28 mouse cellular contexts compared by ENCODE assay signal in the genomic region with DNA sequence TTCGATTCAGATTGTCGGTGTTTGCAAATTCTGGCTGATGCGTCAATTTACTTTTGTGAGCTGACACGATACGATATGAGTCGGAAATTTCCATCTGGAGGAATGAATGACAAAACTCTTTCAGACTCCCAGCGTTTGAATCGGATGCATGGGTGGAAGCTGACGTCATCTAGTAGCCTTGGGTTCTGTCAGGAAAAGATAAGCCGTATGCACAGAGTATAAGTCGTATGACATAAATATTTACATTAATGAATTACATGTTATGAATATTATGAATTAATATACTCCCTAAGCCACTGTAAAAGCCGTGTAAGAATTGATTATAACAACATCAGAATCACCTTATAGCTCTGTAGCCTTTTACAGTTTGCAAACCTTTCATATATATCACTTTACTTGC. TPM values are rescaled to one million over a fixed set of nuclear protein-coding genes. Genes with fewer than 3 reads are reported as not detected.
DNase-seq lines count a peak whose midpoint lies in the region; ATAC-seq and TF ChIP-seq lines count a peak whose summit lies in the region.
"Had no signal": no experiment of that assay in that cellular context is flagged by ENCODE, and none has a peak within 500 bp of the region (broad histone marks: within the 10 kb centered on the region; RNA-seq: fewer than 3 reads in every experiment).

No protein-coding gene starts in this region.

- no peak overlapping the region for H3K4me2 ChIP-seq in midbrain, embryonic 11.5 days
- H3K4me2 ChIP-seq in midbrain, embryonic 15.5 days = no peak overlapping the region
- H3K4me2 ChIP-seq: forebrain, embryonic 12.5 days; hindbrain, embryonic 12.5 days; intestine, embryonic 15.5 days; limb, embryonic 15.5 days; stomach, embryonic 15.5 days had no signal

- H3K27ac ChIP-seq in layer of hippocampus, adult 2 months = peak overlapping the region; percentile 32; the same call in 1 of the 2 replicates
- H3K27ac ChIP-seq in midbrain, embryonic 11.5 days (ENCODE audit: low read depth, low read length) = no peak overlapping the region
- H3K27ac ChIP-seq in midbrain, embryonic 15.5 days = no peak overlapping the region
- H3K27ac ChIP-seq: forebrain, embryonic 12.5 days; heart, embryonic 10.5 days; hindbrain, embryonic 12.5 days; hindbrain, postnatal 0 days; intestine, embryonic 15.5 days; kidney, postnatal 0 days; limb, embryonic 10.5 days; limb, embryonic 15.5 days; stomach, embryonic 15.5 days had no signal

- TF ChIP-seq CTCF in layer of hippocampus, adult 2 months (conservative IDR thresholded peaks at IDR 0.05) = no peak

- no peaks in the 10 kb centered on the region for H3K9me3 ChIP-seq in midbrain, embryonic 11.5 days (ENCODE audit: control insufficient read depth, low read length)
- H3K9me3 ChIP-seq in midbrain, embryonic 15.5 days = no peaks in the 10 kb centered on the region
- H3K9me3 ChIP-seq: forebrain, embryonic 12.5 days; heart, embryonic 10.5 days; hindbrain, embryonic 12.5 days; intestine, embryonic 15.5 days; limb, embryonic 10.5 days; limb, embryonic 15.5 days; stomach, embryonic 15.5 days had no signal

- 92% methylated on average over 12 of the region's 12 CpGs for WGBS in midbrain, embryonic 11.5 days
- WGBS in midbrain, embryonic 15.5 days = 93% methylated on average over 12 of the region's 12 CpGs

- no peak overlapping the region for H3K9ac ChIP-seq in midbrain, embryonic 11.5 days (ENCODE audit: low read length)
- no peak overlapping the region for H3K9ac ChIP-seq in midbrain, embryonic 15.5 days
- H3K9ac ChIP-seq: forebrain, embryonic 12.5 days; hindbrain, embryonic 12.5 days; intestine, embryonic 15.5 days; limb, embryonic 15.5 days; stomach, embryonic 15.5 days had no signal

- no peak overlapping the region for H3K4me3 ChIP-seq in layer of hippocampus, adult 2 months
- H3K4me3 ChIP-seq in midbrain, embryonic 11.5 days (ENCODE audit: low read depth, low read length) = no peak overlapping the region
- no peak overlapping the region for H3K4me3 ChIP-seq in midbrain, embryonic 15.5 days
- H3K4me3 ChIP-seq: forebrain, embryonic 12.5 days; heart, embryonic 10.5 days; hindbrain, embryonic 12.5 days; intestine, embryonic 15.5 days; limb, embryonic 10.5 days; limb, embryonic 15.5 days; stomach, embryonic 15.5 days had no signal

- ATAC-seq in midbrain, embryonic 11.5 days (ENCODE audit: low FRiP score) = no peak
- no peak for ATAC-seq in midbrain, embryonic 15.5 days (replicated peaks)
- ATAC-seq: activated CD4-positive, CD25-positive, alpha-beta regulatory T cell, adult 4 months; hindbrain, postnatal 0 days; intestine, embryonic 15.5 days; midbrain, embryonic 16.5 days had no signal

- peak; percentile 33 for DNase-seq in adrenal gland, adult 2 months
- no peak for DNase-seq in adrenal gland, postnatal 10 days
- DNase-seq in layer of hippocampus, adult 2 months (ENCODE audit: low spot score in 2 of 2) = no peak
- no peak for DNase-seq in layer of hippocampus, postnatal 25 days (ENCODE audit: extremely low spot score in 1 of 2, low spot score in 1 of 2)
- DNase-seq in midbrain, embryonic 11.5 days (ENCODE audit: low spot score, missing footprints) = peak; percentile 45
- no peak for DNase-seq in urinary bladder, postnatal 4 days (ENCODE audit: low spot score in 2 of 2)
- DNase-seq: adrenal gland, adult 8-10 months; cerebellum, adult 11 months; cerebellum, adult 9-11 months; gastrocnemius, postnatal 10 days; heart, postnatal 10 days; kidney, adult 2 months; kidney, postnatal 4 days; lung, postnatal 10 days; right cerebral cortex, postnatal 25 days had no signal

- peaks cover 2% of the 10 kb centered on the region; the same call in 1 of the 2 replicates for H3K36me3 ChIP-seq in midbrain, embryonic 11.5 days (ENCODE audit: control insufficient read depth, insufficient read depth, low read length)
- peaks cover 34% of the 10 kb centered on the region for H3K36me3 ChIP-seq in midbrain, embryonic 15.5 days (replicated peaks)

- H3K4me1 ChIP-seq in midbrain, embryonic 11.5 days (ENCODE audit: control insufficient read depth, insufficient read depth, low read length) = no peaks in the 10 kb centered on the region
- no peaks in the 10 kb centered on the region for H3K4me1 ChIP-seq in midbrain, embryonic 15.5 days
- H3K4me1 ChIP-seq: forebrain, embryonic 12.5 days; heart, embryonic 10.5 days; hindbrain, embryonic 12.5 days; limb, embryonic 10.5 days; limb, embryonic 15.5 days; stomach, embryonic 15.5 days had no signal

- no peaks in the 10 kb centered on the region for H3K27me3 ChIP-seq in midbrain, embryonic 11.5 days (ENCODE audit: control insufficient read depth, insufficient read depth, low read length)
- H3K27me3 ChIP-seq in midbrain, embryonic 15.5 days (replicated peaks) = no peaks in the 10 kb centered on the region
- H3K27me3 ChIP-seq: CH12.LX; forebrain, embryonic 12.5 days; hindbrain, embryonic 12.5 days; intestine, embryonic 15.5 days; limb, embryonic 15.5 days; stomach, embryonic 15.5 days had no signal

RNA-seq across cellular contexts. Expression of a gene that starts 13.2 kb away (rescaled TPM):
- total RNA-seq in adrenal gland, adult 2 months (2021) = 100 to 1,000 TPM; 106 to 109 TPM
- 9.0 and 10.3 TPM in 2 replicates for polyA plus RNA-seq in adrenal gland, adult 2 months (2012; rRNA removed)
- total RNA-seq in adrenal gland, postnatal 10 days (2021) = 10 to 100 TPM; 72.5 to 74.6 TPM
- total RNA-seq in layer of hippocampus, adult 2 months (2021) = 10 to 100 TPM; 67.0 to 70.9 TPM
- total RNA-seq in layer of hippocampus, postnatal 25 days (2021) = 10 to 100 TPM; 75.0 to 77.1 TPM
- 143 and 159 TPM in 2 replicates for polyA plus RNA-seq in midbrain, embryonic 11.5 days (2014; fragmentation: Nextera tagmentation; extraction: Ambion mirVana)
- 78.2 and 80.9 TPM in 2 replicates for polyA plus RNA-seq in midbrain, embryonic 15.5 days (2015; fragmentation: Nextera tagmentation; extraction: Ambion mirVana)

RNA-seq across cellular contexts. Expression of a gene that starts 13.3 kb away (rescaled TPM):
- total RNA-seq in adrenal gland, adult 2 months (2021) = 100 to 1,000 TPM; 103 to 124 TPM
- polyA plus RNA-seq in adrenal gland, adult 2 months (2012; rRNA removed) = 11.8 and 12.4 TPM in 2 replicates
- total RNA-seq in adrenal gland, postnatal 10 days (2021) = 100 to 1,000 TPM; 120 to 147 TPM
- total RNA-seq in layer of hippocampus, adult 2 months (2021) = 10 to 100 TPM; 62.5 to 72.3 TPM
- 10 to 100 TPM; 77.1 to 86.5 TPM for total RNA-seq in layer of hippocampus, postnatal 25 days (2021)
- polyA plus RNA-seq in midbrain, embryonic 11.5 days (2014; fragmentation: Nextera tagmentation; extraction: Ambion mirVana) = 112 and 120 TPM in 2 replicates
- polyA plus RNA-seq in midbrain, embryonic 15.5 days (2015; fragmentation: Nextera tagmentation; extraction: Ambion mirVana) = 34.8 and 38.4 TPM in 2 replicates

Comparison
In these comparisons a context has a peak if more than half of its experiments do, and no peak if none do; other contexts are left out.
1. DNase-seq: peak in adrenal gland, adult 2 months (single experiment) and midbrain, embryonic 11.5 days (single experiment); none in adrenal gland, postnatal 10 days (single experiment), layer of hippocampus, adult 2 months (0 of 2), layer of hippocampus, postnatal 25 days (0 of 2) and urinary bladder, postnatal 4 days (0 of 2).